Mouse (Mus musculus) megakaryocyte-erythroid progenitor cell, adult 5-6 weeks (primary cell): Measurements from ENCODE around the gene Fkbp3. TPM values are rescaled to one million over a fixed set of nuclear protein-coding genes. Genes with fewer than 3 reads are reported as not detected.

Experiments
- ATAC-seq: replicated peaks from 2 replicates; pipeline ENCODE4 v1.8.0; 2016; ENCODE audit warnings: mild to moderate bottlenecking, inconsistent platforms; ENCODE audit not compliant: severe bottlenecking, poor library complexity, low FRiP score, low TSS enrichment
- total RNA-seq, 2 experiments: library from RNA; stranded (forward) in 1 of 2; stranded (reverse) in 1 of 2; fragments of 200-1000, 215-1000 nt in 1 of 2; fragments of >200 nt in 1 of 2; fragmentation: Nextera tagmentation in 1 of 2; gene quantifications; 2 replicates each; pipeline ENCODE4 v1.2.3; 2014 to 2017

Gene Fkbp3
- total RNA-seq, 2 experiments from 2014 or later, result 170 to 256 TPM

DNA sequence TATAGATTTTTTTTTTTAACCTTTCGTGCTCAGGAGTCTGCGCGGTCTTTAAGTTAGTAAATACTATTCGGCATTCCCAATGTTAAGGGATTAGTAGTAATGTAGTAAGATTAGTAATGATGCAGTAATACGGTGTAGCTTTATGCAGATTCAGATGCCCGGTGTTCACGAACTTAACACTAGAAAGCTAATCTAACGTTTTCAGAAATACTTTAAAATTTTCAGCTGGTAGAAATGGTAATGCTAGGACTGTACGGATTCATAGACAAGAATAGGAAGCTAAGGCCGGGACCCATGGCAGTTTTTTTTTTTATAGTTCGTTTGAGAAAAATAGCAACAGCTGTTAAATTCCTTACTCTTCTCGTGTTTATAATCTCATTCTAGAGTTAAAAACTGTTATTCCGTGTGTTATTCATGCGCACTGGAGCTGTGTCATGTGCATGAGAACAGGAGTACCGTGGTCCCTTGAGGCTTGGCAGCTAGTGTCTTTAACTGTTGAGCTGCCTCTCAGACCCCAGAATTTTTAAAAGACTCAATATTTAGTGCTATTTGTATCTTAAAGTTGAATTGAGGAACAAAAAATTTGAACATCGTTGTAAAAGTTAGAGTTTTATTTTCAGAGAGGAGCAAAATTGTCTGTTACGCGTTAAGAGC lies 36.8 kb downstream of the Fkbp3 start:
- peak; percentile 31; the same call in 1 of the 2 replicates for ATAC-seq

DNA sequence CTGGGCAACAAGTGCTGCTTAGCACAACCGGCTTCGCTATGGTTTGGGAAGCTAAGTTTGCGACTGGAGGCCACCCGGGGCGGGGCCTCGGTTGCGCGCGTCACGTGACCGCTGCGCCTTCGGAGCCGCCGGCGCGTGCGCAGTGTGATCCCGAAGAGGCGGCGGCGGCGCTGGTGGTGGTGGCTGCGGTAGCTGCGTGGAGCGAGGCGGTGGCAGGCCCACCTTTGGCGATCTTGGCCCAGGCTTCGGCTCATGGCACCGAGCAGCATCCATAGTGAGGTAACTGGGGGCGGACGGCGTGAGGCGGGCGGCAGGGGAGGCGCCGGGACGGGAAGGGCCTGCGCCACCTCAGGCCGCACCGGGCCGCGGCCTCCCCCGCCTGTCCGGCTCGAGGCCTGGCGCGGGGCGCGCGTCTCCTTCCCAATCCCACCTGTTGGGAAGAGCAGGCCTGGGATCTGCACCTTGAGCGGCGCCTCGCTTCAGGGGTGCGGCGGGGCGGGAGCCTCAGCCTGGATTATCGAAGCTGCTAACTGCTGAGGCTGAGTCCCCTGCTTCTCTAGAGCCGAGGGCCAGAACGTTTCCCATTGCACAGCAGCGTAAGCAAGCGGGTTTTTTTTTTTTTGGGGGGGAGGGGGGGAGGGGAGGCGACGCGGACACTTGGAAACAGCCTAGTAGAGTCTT lies 37.5 kb downstream of the Fkbp3 start, which contains the start of gene Prpf39:
TSS of gene Prpf39 (plus strand) at position 144 of the 681 bp plus-strand sequence.
- ATAC-seq, result peak; percentile 86

DNA sequence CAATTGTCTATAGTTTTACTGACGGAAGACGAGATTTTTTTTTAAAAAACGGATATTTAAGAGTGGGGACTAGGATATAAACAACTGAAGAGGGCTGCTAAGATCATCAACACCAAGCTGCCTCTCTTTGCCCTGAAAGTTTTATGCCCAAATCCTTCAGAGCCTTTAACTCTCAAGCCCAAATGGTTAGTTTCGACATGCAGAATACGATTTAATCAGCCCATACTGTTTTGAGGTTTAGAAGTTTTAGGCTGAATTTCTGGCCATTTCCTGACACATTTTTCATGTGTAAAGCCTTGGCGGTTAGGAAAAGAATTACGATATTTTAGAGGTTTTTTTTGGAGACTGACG lies 38.0 kb downstream of the Fkbp3 start:
- ATAC-seq, result no peak

DNA sequence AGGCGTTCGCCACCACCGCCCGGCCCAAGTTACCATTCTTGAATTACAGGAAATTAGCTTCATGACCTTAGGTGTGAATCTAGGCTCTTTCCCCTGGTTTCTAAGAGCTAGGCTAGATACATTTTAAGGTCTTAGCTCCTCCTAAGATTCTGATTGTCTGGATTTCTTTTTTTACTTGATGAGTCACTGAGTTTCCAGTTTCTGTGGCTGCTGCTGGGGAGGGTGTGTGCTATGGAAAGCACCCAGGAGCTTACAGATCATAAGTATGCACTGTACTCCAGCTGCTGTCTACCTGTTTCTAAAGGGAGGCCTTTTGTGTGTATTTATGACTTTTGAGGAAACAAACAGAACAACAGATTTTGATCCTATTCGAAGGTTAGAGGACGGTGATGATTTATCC lies 51.0 kb downstream of the Fkbp3 start:
- ATAC-seq, result no peak

Other genes with a start within 250 kb of the Fkbp3 start
- 2.7 and 5.4 TPM in 2 replicates for gene Gm527, start 156.1 kb downstream of the Fkbp3 start, total RNA-seq (2014; fragmentation: Nextera tagmentation)
- gene Gm527, start 156.1 kb downstream of the Fkbp3 start, total RNA-seq (2017), result 9.4 and 10.7 TPM in 2 replicates
- 7.3 and 7.6 TPM in 2 replicates for gene Klhl28, start 108.5 kb downstream of the Fkbp3 start, total RNA-seq (2014; fragmentation: Nextera tagmentation)
- 5.2 and 16.8 TPM in 2 replicates for gene Klhl28, start 108.5 kb downstream of the Fkbp3 start, total RNA-seq (2017)
- gene Togaram1, start 108.2 kb downstream of the Fkbp3 start, total RNA-seq (2014; fragmentation: Nextera tagmentation), result 35.6 and 36.1 TPM in 2 replicates
- gene Togaram1, start 108.2 kb downstream of the Fkbp3 start, total RNA-seq (2017), result 40.5 and 64.8 TPM in 2 replicates
- gene Prpf39, start 37.7 kb downstream of the Fkbp3 start, total RNA-seq (2014; fragmentation: Nextera tagmentation), result 69.3 and 74.3 TPM in 2 replicates
- 85.1 and 98.6 TPM in 2 replicates for gene Prpf39, start 37.7 kb downstream of the Fkbp3 start, total RNA-seq (2017)
- gene Fancm, start 1.6 kb upstream of the Fkbp3 start, total RNA-seq (2014; fragmentation: Nextera tagmentation), result 24.0 and 32.7 TPM in 2 replicates
- 31.4 and 66.6 TPM in 2 replicates for gene Fancm, start 1.6 kb upstream of the Fkbp3 start, total RNA-seq (2017)
- gene Mis18bp1, start 98.6 kb upstream of the Fkbp3 start, total RNA-seq (2014; fragmentation: Nextera tagmentation), result 44.5 and 58.8 TPM in 2 replicates
- gene Mis18bp1, start 98.6 kb upstream of the Fkbp3 start, total RNA-seq (2017), result 51.3 and 52.9 TPM in 2 replicates
- gene Wdr20rt, start 151.5 kb upstream of the Fkbp3 start, total RNA-seq (2014; fragmentation: Nextera tagmentation), result not detected in 2 replicates
- gene Wdr20rt, start 151.5 kb upstream of the Fkbp3 start, total RNA-seq (2017), result not detected in 2 replicates